Mouse (Mus musculus): ENCODE data around the gene Prkra. TPM values are rescaled to one million over a fixed set of nuclear protein-coding genes. Genes with fewer than 3 reads are reported as not detected.
"Not testable (repeated sequence)": the region's sequence is repeated elsewhere in the genome, so short reads cannot be mapped to it uniquely, and the experiment has no call there.

The Prkra gene
- total RNA-seq, 2 experiments from 2014 or later, result 1.7 to 6.3 TPM

- ATAC-seq (replicated peaks; ENCODE audit: low FRiP score, poor library complexity, severe bottlenecking), result no peak
Measured at GRCm38 (mm10) chr2:76658551-76658950, 10.7 kb upstream of the Prkra start.

GRCm38 (mm10) chr2:76655982-76656381 is 8.2 kb upstream of the Prkra start:
- ATAC-seq (replicated peaks; ENCODE audit: low FRiP score, poor library complexity, severe bottlenecking), result no peak

GRCm38 (mm10) chr2:76655444-76655843 is 7.6 kb upstream of the Prkra start:
- no peak for ATAC-seq (replicated peaks; ENCODE audit: low FRiP score, poor library complexity, severe bottlenecking)

GRCm38 (mm10) chr2:76654646-76655045 is 6.8 kb upstream of the Prkra start:
- no peak for ATAC-seq (replicated peaks; ENCODE audit: low FRiP score, poor library complexity, severe bottlenecking)

GRCm38 (mm10) chr2:76653070-76653469 is 5.3 kb upstream of the Prkra start:
- ATAC-seq (replicated peaks; ENCODE audit: low FRiP score, poor library complexity, severe bottlenecking), result no peak

GRCm38 (mm10) chr2:76648666-76649141 is 889 bp upstream of the Prkra start:
- no peak for ATAC-seq (replicated peaks; ENCODE audit: low FRiP score, poor library complexity, severe bottlenecking)

GRCm38 (mm10) chr2:76647441-76647869 is 360 bp downstream of the Prkra start:
- ATAC-seq (replicated peaks; ENCODE audit: low FRiP score, poor library complexity, severe bottlenecking), result peak; percentile 36

GRCm38 (mm10) chr2:76643801-76644200 is 4.0 kb downstream of the Prkra start:
- ATAC-seq (replicated peaks; ENCODE audit: low FRiP score, poor library complexity, severe bottlenecking), result no peak

- no peak for ATAC-seq (replicated peaks; ENCODE audit: low FRiP score, poor library complexity, severe bottlenecking)
Measured at GRCm38 (mm10) chr2:76639637-76640036, 8.2 kb downstream of the Prkra start.

GRCm38 (mm10) chr2:76631600-76631999 is 16.2 kb downstream of the Prkra start:
- ATAC-seq (replicated peaks; ENCODE audit: low FRiP score, poor library complexity, severe bottlenecking), result no peak

- no peak for ATAC-seq (replicated peaks; ENCODE audit: low FRiP score, poor library complexity, severe bottlenecking)
Measured at GRCm38 (mm10) chr2:76630293-76630692, 17.5 kb downstream of the Prkra start.

GRCm38 (mm10) chr2:76622316-76622715 is 25.5 kb downstream of the Prkra start:
- ATAC-seq (replicated peaks; ENCODE audit: low FRiP score, poor library complexity, severe bottlenecking), result not testable (repeated sequence)

- no peak for ATAC-seq (replicated peaks; ENCODE audit: low FRiP score, poor library complexity, severe bottlenecking)
Measured at GRCm38 (mm10) chr2:76621724-76622123, 26.1 kb downstream of the Prkra start.

- no peak for ATAC-seq (replicated peaks; ENCODE audit: low FRiP score, poor library complexity, severe bottlenecking)
Measured at GRCm38 (mm10) chr2:76620188-76620587, 27.6 kb downstream of the Prkra start.

- ATAC-seq (replicated peaks; ENCODE audit: low FRiP score, poor library complexity, severe bottlenecking), result no peak
Measured at GRCm38 (mm10) chr2:76618078-76618477, 29.7 kb downstream of the Prkra start.

GRCm38 (mm10) chr2:76611996-76612395 is 35.8 kb downstream of the Prkra start:
- ATAC-seq (replicated peaks; ENCODE audit: low FRiP score, poor library complexity, severe bottlenecking), result no peak

- no peak for ATAC-seq (replicated peaks; ENCODE audit: low FRiP score, poor library complexity, severe bottlenecking)
Measured at GRCm38 (mm10) chr2:76610326-76611104, 37.3 kb downstream of the Prkra start.

GRCm38 (mm10) chr2:76606704-76607103 is 41.1 kb downstream of the Prkra start:
- ATAC-seq (replicated peaks; ENCODE audit: low FRiP score, poor library complexity, severe bottlenecking), result no peak

GRCm38 (mm10) chr2:76602256-76602655 is 45.6 kb downstream of the Prkra start:
- no peak for ATAC-seq (replicated peaks; ENCODE audit: low FRiP score, poor library complexity, severe bottlenecking)

GRCm38 (mm10) chr2:76599214-76599613 is 48.6 kb downstream of the Prkra start:
- ATAC-seq (replicated peaks; ENCODE audit: low FRiP score, poor library complexity, severe bottlenecking), result no peak

GRCm38 (mm10) chr2:76597521-76597920 is 50.3 kb downstream of the Prkra start:
- ATAC-seq (replicated peaks; ENCODE audit: low FRiP score, poor library complexity, severe bottlenecking), result no peak
